Mouse (Mus musculus) embryonic facial prominence, embryonic 15.5 days (tissue): ENCODE measurements around the gene Fcgr1. TPM values are rescaled to one million over a fixed set of nuclear protein-coding genes. Genes with fewer than 3 reads are reported as not detected.
A peak's percentile ranks its signal among the peaks of the same experiment; 100 is the strongest.
"Not testable (repeated sequence)": the region's sequence is repeated elsewhere in the genome, so short reads cannot be mapped to it uniquely, and the experiment has no call there.

Experiments
- ATAC-seq: fragments of 200-750 bp; cut with Nextera tagmentation; 2 replicates; pipeline ENCODE4 v1.8.0; 2017; ENCODE audit warnings: low read depth, moderate TSS enrichment; ENCODE audit not compliant: insufficient number of reproducible peaks, low FRiP score, low TSS enrichment
- H3K27ac ChIP-seq: fragments of 300-500 bp; sonication (generic); replicated peaks from 2 replicates; pipeline ENCODE4 v1.5.1; 2015; ENCODE audit warnings: mild to moderate bottlenecking, inconsistent platforms
- H3K27me3 ChIP-seq: fragments of 300-500 bp; sonication (generic); 2 replicates; pipeline ENCODE4 v1.6.1; 2015; ENCODE audit warnings: inconsistent platforms
- H3K36me3 ChIP-seq: fragments of 300-500 bp; sonication (generic); 2 replicates; pipeline ENCODE4 v1.6.1; 2015; ENCODE audit warnings: mild to moderate bottlenecking, inconsistent platforms
- H3K4me1 ChIP-seq: fragments of 300-500 bp; sonication (generic); 2 replicates; pipeline ENCODE4 v1.6.1; 2015; ENCODE audit warnings: inconsistent platforms
- H3K4me2 ChIP-seq: fragments of 300-500 bp; sonication (generic); replicated peaks from 2 replicates; pipeline ENCODE4 v1.6.1; 2015; ENCODE audit warnings: mild to moderate bottlenecking, inconsistent platforms
- H3K4me3 ChIP-seq: fragments of 300-500 bp; sonication (generic); replicated peaks from 2 replicates; pipeline ENCODE4 v1.5.1; 2015; ENCODE audit warnings: mild to moderate bottlenecking, inconsistent platforms
- H3K9ac ChIP-seq: fragments of 300-500 bp; sonication (generic); 2 replicates; pipeline ENCODE4 v1.6.1; 2015; ENCODE audit warnings: inconsistent platforms
- H3K9me3 ChIP-seq: fragments of 300-500 bp; sonication (generic); replicated peaks from 2 replicates; pipeline ENCODE4 v1.6.1; 2016; ENCODE audit warnings: inconsistent platforms
- WGBS: fragments of 180-500 bp; shearing (Covaris S2); methylation state at CpG from one replicate; pipeline ENCODE4 v1.1.7; 2015; 5-methylcytosine and 5-hydroxymethylcytosine counted together
- polyA plus RNA-seq: library from polyadenylated mRNA; unstranded; fragments of >200 nt; fragmentation: Nextera tagmentation; extraction: Ambion mirVana; gene quantifications from 2 replicates; pipeline ENCODE4 v1.2.1, GENCODE M21; 2015

The Fcgr1 gene
- polyA plus RNA-seq, 1 experiment from 2014 or later: 2.2 TPM

DNA sequence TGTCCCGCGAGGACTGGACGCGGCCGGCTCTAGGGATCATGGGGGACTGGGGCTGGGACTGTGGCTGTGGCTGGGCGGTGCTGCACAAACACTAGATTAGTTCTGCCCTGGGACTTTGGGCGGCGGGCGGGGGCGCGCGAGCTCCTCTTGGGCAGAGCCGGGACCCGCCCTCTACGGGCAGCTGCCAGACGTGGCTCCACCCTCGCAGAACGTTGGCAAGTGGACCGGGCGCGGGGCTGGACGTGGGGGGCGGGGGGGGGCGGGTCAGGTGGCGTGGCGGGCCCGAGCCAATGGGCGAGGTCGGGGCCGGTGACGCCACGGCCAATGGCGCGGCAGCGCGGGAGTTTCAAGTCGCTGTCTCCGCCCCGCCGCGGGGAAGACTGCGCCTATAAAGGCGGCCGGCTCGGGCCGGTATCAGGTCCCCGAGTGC lies 47.3 kb downstream of the Fcgr1 start, which contains the start of gene Hist2h3c1:
Gene Hist2h3c1 (plus strand): TSS at position 259 of the 430 bp plus-strand sequence.
- not testable (repeated sequence) for H3K9me3 ChIP-seq, H3K36me3 ChIP-seq, H3K27me3 ChIP-seq
- peak within 1 kb of the TSS; percentile 44 for H3K4me2 ChIP-seq
- H3K9ac ChIP-seq: peak within 1 kb of the TSS; percentile 40
- 0% methylated on average over 5 of the region's 47 CpGs for WGBS
- H3K4me3 ChIP-seq: peak within 1 kb of the TSS; percentile 41
- peaks cover 25% of the 10 kb centered on the region for H3K4me1 ChIP-seq
- peak within 1 kb of the TSS; percentile 83; the same call in 1 of the 2 replicates for H3K27ac ChIP-seq
- peak; percentile 94 for ATAC-seq

DNA sequence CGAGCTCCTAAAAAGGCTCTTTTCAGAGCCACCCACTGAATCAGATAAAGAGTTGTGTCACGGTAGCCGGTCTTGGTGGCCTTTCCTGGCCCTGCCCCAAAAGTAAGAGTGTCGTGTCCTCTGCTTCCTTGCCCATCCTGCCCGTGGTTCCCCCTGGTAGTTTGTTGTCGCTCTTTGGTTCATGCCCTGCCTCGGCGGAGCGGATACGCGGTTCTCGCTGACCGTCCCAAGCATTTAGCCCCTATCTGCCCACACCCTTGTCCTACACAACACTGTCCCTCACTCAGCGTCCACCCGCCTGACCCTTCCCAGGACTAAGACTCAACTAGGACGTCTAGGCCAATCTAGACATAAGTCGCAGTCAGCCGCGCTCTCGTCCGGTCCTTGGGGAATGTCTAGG lies 47.8 kb downstream of the Fcgr1 start:
- Histone ChIP-seq H3K27ac (peak overlapping the region; percentile 83; the same call in 1 of the 2 replicates), H3K4me1 (peaks cover 27% of the 10 kb centered on the region), H3K4me2 (0 out of 2 replicates have a peak overlapping the region, but pooled peaks have one; percentile 25), H3K4me3 (peak overlapping the region; percentile 36)
- not testable (repeated sequence) for ATAC-seq, H3K27me3 ChIP-seq, H3K9me3 ChIP-seq, H3K9ac ChIP-seq, H3K36me3 ChIP-seq
- WGBS: under 1% methylated on average over 11 of the region's 21 CpGs

DNA sequence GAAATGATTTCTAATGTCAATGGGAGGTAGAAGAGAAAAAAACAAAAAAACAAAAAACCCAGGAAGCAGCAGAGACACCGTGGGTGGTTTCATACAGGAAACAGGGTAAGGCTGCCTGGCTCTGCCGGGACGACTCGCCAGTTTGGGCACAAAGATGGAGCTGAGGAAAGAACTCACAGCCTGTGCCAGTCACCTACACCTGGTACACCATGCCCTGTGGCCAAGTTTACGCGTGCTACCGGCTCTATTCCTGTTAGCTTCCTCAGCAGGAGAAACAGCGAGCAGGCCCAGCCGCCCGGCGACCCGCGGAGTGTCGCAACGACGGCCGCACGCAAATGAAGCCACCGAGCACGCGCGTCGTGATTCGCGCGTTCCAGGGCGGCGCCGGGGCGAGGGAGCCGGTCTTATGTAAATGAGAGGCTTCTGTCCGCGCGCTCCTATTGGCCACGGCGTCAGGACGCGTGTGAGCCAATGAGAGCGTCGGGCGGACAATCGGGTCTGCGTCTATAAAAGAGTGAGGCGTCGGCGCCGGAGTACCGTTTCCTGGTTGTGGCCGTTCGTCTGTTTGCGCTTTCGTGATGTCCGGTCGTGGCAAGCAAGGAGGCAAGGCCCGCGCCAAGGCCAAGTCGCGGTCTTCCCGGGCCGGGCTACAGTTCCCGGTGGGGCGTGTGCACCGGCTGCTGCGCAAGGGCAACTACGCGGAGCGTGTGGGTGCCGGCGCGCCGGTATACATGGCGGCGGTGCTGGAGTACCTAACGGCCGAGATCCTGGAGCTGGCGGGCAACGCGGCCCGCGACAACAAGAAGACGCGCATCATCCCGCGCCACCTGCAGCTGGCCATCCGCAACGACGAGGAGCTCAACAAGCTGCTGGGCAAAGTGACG lies 48.5 kb downstream of the Fcgr1 start, which contains the start of gene Hist2h2aa1:
Gene Hist2h2aa1 (plus strand): TSS at position 495 of the 884 bp plus-strand sequence.
- Histone ChIP-seq H3K4me2 (peak within 1 kb of the TSS; percentile 60), H3K4me3 (peak within 1 kb of the TSS; percentile 54), H3K27ac (peak within 1 kb of the TSS; percentile 99), H3K4me1 (peaks cover 31% of the 10 kb centered on the region), H3K9ac (peak within 1 kb of the TSS; percentile 64)
- WGBS: 0% methylated on average over 21 of the region's 88 CpGs
- H3K36me3 ChIP-seq, H3K9me3 ChIP-seq, H3K27me3 ChIP-seq: not testable (repeated sequence)
- ATAC-seq: peak; percentile 88

DNA sequence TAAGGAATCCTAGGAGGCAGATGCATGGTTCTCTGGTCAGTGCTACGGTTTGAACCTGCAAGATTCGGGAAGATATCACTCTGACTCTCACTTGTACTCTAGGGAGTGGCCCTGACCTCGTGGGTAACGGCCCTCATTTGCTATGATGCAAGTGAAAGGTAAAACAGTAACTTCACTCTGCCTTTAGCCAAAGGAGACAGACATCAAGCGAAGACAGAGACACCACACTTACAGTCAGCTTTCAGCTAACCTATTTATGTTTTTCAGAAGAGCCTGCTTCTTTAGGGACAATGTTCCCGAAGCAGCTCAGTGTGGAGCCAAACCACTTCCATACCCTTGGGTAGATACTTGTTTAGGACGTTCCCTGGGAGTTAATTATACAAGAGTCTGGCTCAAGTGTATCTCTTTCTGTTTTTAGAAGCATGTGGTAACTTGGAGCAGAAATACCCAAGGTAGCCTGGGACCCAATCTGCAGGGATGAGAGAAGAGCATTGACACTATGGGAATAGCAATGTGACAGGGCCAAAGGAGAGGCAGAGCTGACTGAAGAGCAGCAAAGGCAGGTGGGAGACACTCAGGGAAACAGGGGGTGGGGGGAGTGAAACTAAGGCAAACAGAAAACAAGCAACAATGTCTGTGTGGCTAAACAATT lies 49.7 kb downstream of the Fcgr1 start:
- peak overlapping the region; percentile 99 for H3K27ac ChIP-seq
- no peaks in the 10 kb centered on the region for H3K9me3 ChIP-seq
- no peaks in the 10 kb centered on the region for H3K27me3 ChIP-seq
- H3K4me2 ChIP-seq: peak overlapping the region; percentile 60
- H3K36me3 ChIP-seq: no peaks in the 10 kb centered on the region
- no peak for ATAC-seq
- 0 out of 2 replicates have a peak overlapping the region, but pooled peaks have one; percentile 64 for H3K9ac ChIP-seq
- WGBS: 75% methylated on average over 7 of the region's 7 CpGs
- H3K4me3 ChIP-seq: peak overlapping the region; percentile 54
- peaks cover 30% of the 10 kb centered on the region for H3K4me1 ChIP-seq

DNA sequence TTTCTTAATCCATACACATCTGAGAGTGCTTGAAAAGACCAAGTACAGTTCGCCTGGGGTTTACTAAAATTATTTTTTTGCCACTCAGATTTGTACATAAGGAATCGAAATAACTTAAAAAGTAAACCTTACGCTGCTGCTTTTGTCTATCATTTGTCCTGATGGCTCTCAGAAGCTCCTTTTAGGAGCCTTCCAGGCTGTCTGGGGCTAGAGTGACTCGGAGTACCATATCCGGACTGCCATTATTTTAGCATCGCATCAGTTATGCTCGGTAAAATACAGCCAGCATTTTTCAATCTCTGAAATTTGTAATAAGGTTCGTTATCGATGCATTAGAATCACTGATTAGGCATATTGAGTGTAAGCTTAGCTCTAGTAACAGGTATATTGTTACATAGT lies 53.0 kb downstream of the Fcgr1 start:
- ATAC-seq: no peak
- Histone ChIP-seq H3K4me1 (peaks cover 34% of the 10 kb centered on the region), H3K27me3 (no peaks in the 10 kb centered on the region), H3K9ac (peak overlapping the region; percentile 18; the same call in 1 of the 2 replicates), H3K4me3 (peak overlapping the region; percentile 32), H3K9me3 (no peaks in the 10 kb centered on the region), H3K36me3 (no peaks in the 10 kb centered on the region), H3K4me2 (peak overlapping the region; percentile 39), H3K27ac (peak overlapping the region; percentile 91)
- 76% methylated on average over 9 of the region's 9 CpGs for WGBS

DNA sequence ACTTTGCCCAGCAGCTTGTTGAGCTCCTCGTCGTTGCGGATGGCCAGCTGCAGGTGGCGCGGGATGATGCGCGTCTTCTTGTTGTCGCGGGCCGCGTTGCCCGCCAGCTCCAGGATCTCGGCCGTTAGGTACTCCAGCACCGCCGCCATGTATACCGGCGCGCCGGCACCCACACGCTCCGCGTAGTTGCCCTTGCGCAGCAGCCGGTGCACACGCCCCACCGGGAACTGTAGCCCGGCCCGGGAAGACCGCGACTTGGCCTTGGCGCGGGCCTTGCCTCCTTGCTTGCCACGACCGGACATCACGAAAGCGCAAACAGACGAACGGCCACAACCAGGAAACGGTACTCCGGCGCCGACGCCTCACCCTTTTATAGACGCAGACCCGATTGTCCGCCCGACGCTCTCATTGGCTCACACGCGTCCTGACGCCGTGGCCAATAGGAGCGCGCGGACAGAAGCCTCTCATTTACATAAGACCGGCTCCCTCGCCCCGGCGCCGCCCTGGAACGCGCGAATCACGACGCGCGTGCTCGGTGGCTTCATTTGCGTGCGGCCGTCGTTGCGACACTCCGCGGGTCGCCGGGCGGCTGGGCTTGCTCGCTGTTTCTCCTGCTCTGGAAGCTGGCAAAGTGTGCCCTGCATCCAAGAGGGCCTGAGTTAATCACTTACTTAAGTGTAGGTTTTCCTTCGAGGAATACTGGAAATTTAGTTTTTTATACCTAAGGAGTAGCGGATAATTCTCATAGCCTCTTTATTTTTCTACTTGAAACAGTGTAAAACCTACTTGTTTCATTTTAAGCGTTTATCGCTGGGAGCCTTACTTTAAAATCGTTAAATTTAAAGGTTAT lies 53.6 kb downstream of the Fcgr1 start, which contains the start of gene Hist2h2aa2:
Gene Hist2h2aa2 (minus strand): TSS at position 328 of the 850 bp plus-strand sequence.
- Histone ChIP-seq H3K27ac (peak within 1 kb of the TSS; percentile 91), H3K4me3 (peak within 1 kb of the TSS; percentile 38), H3K9ac (peak within 1 kb of the TSS; percentile 18; the same call in 1 of the 2 replicates), H3K4me2 (peak within 1 kb of the TSS; percentile 39), H3K4me1 (peaks cover 34% of the 10 kb centered on the region)
- 3% methylated on average over 31 of the region's 85 CpGs for WGBS
- H3K36me3 ChIP-seq, H3K9me3 ChIP-seq, H3K27me3 ChIP-seq: not testable (repeated sequence)
- ATAC-seq: peak; percentile 89

DNA sequence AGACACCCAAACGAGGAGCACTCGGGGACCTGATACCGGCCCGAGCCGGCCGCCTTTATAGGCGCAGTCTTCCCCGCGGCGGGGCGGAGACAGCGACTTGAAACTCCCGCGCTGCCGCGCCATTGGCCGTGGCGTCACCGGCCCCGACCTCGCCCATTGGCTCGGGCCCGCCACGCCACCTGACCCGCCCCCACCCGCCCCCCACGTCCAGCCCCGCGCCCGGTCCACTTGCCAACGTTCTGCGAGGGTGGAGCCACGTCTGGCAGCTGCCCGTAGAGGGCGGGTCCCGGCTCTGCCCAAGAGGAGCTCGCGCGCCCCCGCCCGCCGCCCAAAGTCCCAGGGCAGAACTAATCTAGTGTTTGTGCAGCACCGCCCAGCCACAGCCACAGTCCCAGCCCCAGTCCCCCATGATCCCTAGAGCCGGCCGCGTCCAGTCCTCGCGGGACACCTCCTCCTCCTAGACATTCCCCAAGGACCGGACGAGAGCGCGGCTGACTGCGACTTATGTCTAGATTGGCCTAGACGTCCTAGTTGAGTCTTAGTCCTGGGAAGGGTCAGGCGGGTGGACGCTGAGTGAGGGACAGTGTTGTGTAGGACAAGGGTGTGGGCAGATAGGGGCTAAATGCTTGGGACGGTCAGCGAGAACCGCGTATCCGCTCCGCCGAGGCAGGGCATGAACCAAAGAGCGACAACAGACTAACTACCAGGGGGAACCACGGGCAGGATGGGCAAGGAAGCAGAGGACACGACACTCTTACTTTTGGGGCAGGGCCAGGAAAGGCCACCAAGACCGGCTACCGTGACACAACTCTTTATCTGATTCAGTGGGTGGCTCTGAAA lies 54.6 kb downstream of the Fcgr1 start, which contains the start of gene Hist2h3c2:
Gene Hist2h3c2 (minus strand): TSS at position 174 of the 840 bp plus-strand sequence.
- WGBS: 0% methylated on average over 14 of the region's 68 CpGs
- peak; percentile 92 for ATAC-seq

DNA sequence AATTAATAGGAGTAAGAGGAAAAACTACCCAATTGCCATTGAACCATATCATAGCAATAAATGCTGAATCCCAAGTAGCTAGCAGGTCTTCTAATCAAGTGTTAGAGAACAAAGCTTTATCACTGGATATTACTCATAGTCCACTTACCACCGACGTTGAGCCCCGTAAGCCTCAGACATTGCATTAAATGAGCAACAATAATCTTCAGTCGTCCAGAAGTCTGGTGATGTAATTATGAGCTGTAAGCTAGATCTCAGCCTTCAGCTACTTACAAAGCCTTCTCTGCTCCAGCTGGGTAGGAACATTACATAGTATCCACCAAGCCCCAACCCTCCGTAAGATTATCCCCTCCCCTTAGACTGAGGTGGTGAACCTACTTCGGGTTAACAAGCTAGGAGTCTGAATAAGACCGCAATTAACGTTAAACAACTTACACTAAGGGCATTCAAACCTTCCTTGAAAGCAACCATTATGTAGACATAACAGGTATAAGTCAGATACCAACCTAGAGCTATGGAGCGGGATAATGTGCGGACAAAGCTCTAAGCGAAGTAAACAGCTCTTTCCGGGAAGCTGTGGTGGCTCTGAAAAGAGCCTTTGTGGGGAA lies 55.8 kb downstream of the Fcgr1 start:
- no peaks in the 10 kb centered on the region for H3K36me3 ChIP-seq
- peak overlapping the region; percentile 50 for H3K4me2 ChIP-seq
- peak overlapping the region; percentile 45 for H3K4me3 ChIP-seq
- ATAC-seq: no peak
- peaks cover 25% of the 10 kb centered on the region for H3K4me1 ChIP-seq
- peak overlapping the region; percentile 80 for H3K27ac ChIP-seq
- WGBS: 1% methylated on average over 12 of the region's 12 CpGs
- H3K9me3 ChIP-seq: no peaks in the 10 kb centered on the region
- H3K27me3 ChIP-seq: no peaks in the 10 kb centered on the region
- H3K9ac ChIP-seq: peak overlapping the region; percentile 44

More for the DNA sequence above, 54.6 kb downstream of the Fcgr1 start, which contains the start of gene Hist2h3c2:
- not testable (repeated sequence) for H3K9me3 ChIP-seq, H3K27me3 ChIP-seq, H3K36me3 ChIP-seq
- peak within 1 kb of the TSS; percentile 44 for H3K9ac ChIP-seq
- H3K27ac ChIP-seq: peak within 1 kb of the TSS; percentile 84
- H3K4me2 ChIP-seq: peak within 1 kb of the TSS; percentile 50
- peak within 1 kb of the TSS; percentile 45 for H3K4me3 ChIP-seq
- H3K4me1 ChIP-seq: peaks cover 29% of the 10 kb centered on the region

DNA sequence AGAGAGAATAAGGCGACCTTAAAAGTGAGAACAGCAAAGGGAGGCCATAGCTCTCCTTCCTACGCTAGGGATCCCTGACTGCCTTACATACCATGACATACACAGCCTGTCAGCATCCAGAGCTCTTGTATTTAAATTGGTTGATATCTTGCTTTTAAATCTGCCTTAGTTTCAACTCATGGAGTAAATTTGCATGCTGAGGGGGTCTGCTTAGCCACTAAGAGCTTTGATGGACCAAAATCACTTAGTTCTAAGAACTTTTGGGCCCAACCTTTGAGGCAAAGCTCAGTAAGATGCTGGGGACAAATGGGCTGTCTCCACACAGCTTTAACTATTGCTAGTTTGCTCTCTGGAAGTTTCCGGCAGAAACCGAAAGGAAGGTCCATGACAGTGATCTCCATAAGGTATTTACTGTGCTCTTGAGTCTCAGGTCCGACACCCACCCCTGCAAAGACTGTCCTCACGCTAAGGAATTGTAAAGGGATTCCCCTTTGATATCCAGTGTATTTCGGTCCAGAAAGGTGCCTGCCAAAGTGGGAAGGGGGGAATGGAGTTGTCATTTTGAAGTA lies 56.4 kb downstream of the Fcgr1 start:
- H3K9ac ChIP-seq: peak overlapping the region; percentile 44
- H3K27ac ChIP-seq: peak overlapping the region; percentile 65
- peak overlapping the region; percentile 50 for H3K4me2 ChIP-seq
- H3K27me3 ChIP-seq: no peaks in the 10 kb centered on the region
- H3K9me3 ChIP-seq: no peaks in the 10 kb centered on the region
- ATAC-seq: no peak
- peaks cover 21% of the 10 kb centered on the region for H3K4me1 ChIP-seq
- H3K4me3 ChIP-seq: peak overlapping the region; percentile 45
- no peaks in the 10 kb centered on the region for H3K36me3 ChIP-seq
- WGBS: 12% methylated on average over 7 of the region's 7 CpGs
